Mouse (Mus musculus): ENCODE measurements at regions not wholly inside any gene's neighbourhood (a gene's known extent, or its start where the extent isn't known, plus 50 kb on each side); places are given as distances from the start of the nearest gene placed in this dataset.
A peak's percentile ranks its signal among the peaks of the same experiment; 100 is the strongest.
"Not testable (repeated sequence)": the region's sequence is repeated elsewhere in the genome, so short reads cannot be mapped to it uniquely, and the experiment has no call there.

- Histone ChIP-seq H3K4me2 (ENCODE audit: low read length) (no peak overlapping the region), H3K4me1 (ENCODE audit: control insufficient read depth, insufficient read depth, low read length) (no peaks in the 10 kb centered on the region), H3K9me3 (ENCODE audit: control insufficient read depth, low read length) (no peaks in the 10 kb centered on the region), H3K4me3 (replicated peaks; ENCODE audit: low read depth, low read length) (no peak overlapping the region), H3K9ac (replicated peaks; ENCODE audit: low read length) (no peak overlapping the region), H3K27ac (replicated peaks; ENCODE audit: low read depth, low read length) (no peak overlapping the region), H3K27me3 (ENCODE audit: control insufficient read depth, insufficient read depth, low read length) (no peaks in the 10 kb centered on the region), H3K36me3 (ENCODE audit: control insufficient read depth, insufficient read depth, low read length) (no peaks in the 10 kb centered on the region)
- WGBS, result 16% methylated on average over 1 of the region's 1 CpGs
- ATAC-seq (ENCODE audit: low FRiP score, low TSS enrichment), result no peak
- peak; percentile 16 for DNase-seq
These were observed 366.5 kb upstream of the Grid2 start for GRCm38 (mm10) chr6:62889194-62889593.

- Histone ChIP-seq H3K4me3 (replicated peaks; ENCODE audit: low read depth, low read length) (no peak overlapping the region), H3K9ac (replicated peaks; ENCODE audit: low read length) (no peak overlapping the region), H3K36me3 (ENCODE audit: control insufficient read depth, insufficient read depth, low read length) (no peaks in the 10 kb centered on the region), H3K4me2 (ENCODE audit: low read length) (no peak overlapping the region), H3K9me3 (ENCODE audit: control insufficient read depth, low read length) (no peaks in the 10 kb centered on the region), H3K27me3 (ENCODE audit: control insufficient read depth, insufficient read depth, low read length) (no peaks in the 10 kb centered on the region), H3K27ac (replicated peaks; ENCODE audit: low read depth, low read length) (no peak overlapping the region), H3K4me1 (ENCODE audit: control insufficient read depth, insufficient read depth, low read length) (no peaks in the 10 kb centered on the region)
- no peak for DNase-seq
- over 99% methylated on average over 2 of the region's 2 CpGs for WGBS
- no peak for ATAC-seq (ENCODE audit: low FRiP score, low TSS enrichment)
These were observed 342.9 kb upstream of the Grid2 start for GRCm38 (mm10) chr6:62912758-62913157.

- H3K9ac ChIP-seq (replicated peaks; ENCODE audit: low read length); H3K4me3 ChIP-seq (replicated peaks; ENCODE audit: low read depth, low read length); ATAC-seq (ENCODE audit: low FRiP score, low TSS enrichment); H3K4me1 ChIP-seq (ENCODE audit: control insufficient read depth, insufficient read depth, low read length); H3K27me3 ChIP-seq (ENCODE audit: control insufficient read depth, insufficient read depth, low read length); H3K27ac ChIP-seq (replicated peaks; ENCODE audit: low read depth, low read length); H3K36me3 ChIP-seq (ENCODE audit: control insufficient read depth, insufficient read depth, low read length); H3K9me3 ChIP-seq (ENCODE audit: control insufficient read depth, low read length); H3K4me2 ChIP-seq (ENCODE audit: low read length); DNase-seq: not testable (repeated sequence)
- WGBS, result 64% methylated on average over 2 of the region's 5 CpGs
These were observed 338.6 kb upstream of the Grid2 start for GRCm38 (mm10) chr6:62917059-62917458.

GRCm38 (mm10) chr6:62917956-62918355 is 337.7 kb upstream of the Grid2 start:
- Histone ChIP-seq H3K4me3 (replicated peaks; ENCODE audit: low read depth, low read length) (no peak overlapping the region), H3K4me2 (ENCODE audit: low read length) (no peak overlapping the region), H3K4me1 (ENCODE audit: control insufficient read depth, insufficient read depth, low read length) (no peaks in the 10 kb centered on the region), H3K36me3 (ENCODE audit: control insufficient read depth, insufficient read depth, low read length) (no peaks in the 10 kb centered on the region), H3K27ac (replicated peaks; ENCODE audit: low read depth, low read length) (no peak overlapping the region), H3K9me3 (ENCODE audit: control insufficient read depth, low read length) (no peaks in the 10 kb centered on the region), H3K9ac (replicated peaks; ENCODE audit: low read length) (no peak overlapping the region), H3K27me3 (ENCODE audit: control insufficient read depth, insufficient read depth, low read length) (no peaks in the 10 kb centered on the region)
- WGBS, result 96% methylated on average over 6 of the region's 6 CpGs
- ATAC-seq (ENCODE audit: low FRiP score, low TSS enrichment) (no peak), DNase-seq (no peak)

- ATAC-seq (ENCODE audit: low FRiP score, low TSS enrichment) (no peak), DNase-seq (no peak)
- no peak overlapping the region for H3K4me2 ChIP-seq (ENCODE audit: low read length)
- H3K4me1 ChIP-seq (ENCODE audit: control insufficient read depth, insufficient read depth, low read length), result no peaks in the 10 kb centered on the region
- no peak overlapping the region for H3K9ac ChIP-seq (replicated peaks; ENCODE audit: low read length)
- no peak overlapping the region for H3K4me3 ChIP-seq (replicated peaks; ENCODE audit: low read depth, low read length)
- H3K9me3 ChIP-seq (ENCODE audit: control insufficient read depth, low read length), result no peaks in the 10 kb centered on the region
- no peaks in the 10 kb centered on the region for H3K36me3 ChIP-seq (ENCODE audit: control insufficient read depth, insufficient read depth, low read length)
- H3K27me3 ChIP-seq (ENCODE audit: control insufficient read depth, insufficient read depth, low read length), result no peaks in the 10 kb centered on the region
- H3K27ac ChIP-seq (replicated peaks; ENCODE audit: low read depth, low read length), result no peak overlapping the region
These were observed 336.6 kb upstream of the Grid2 start for GRCm38 (mm10) chr6:62919092-62919491.
